Mouse (Mus musculus) kidney, postnatal 10 days (tissue): ENCODE data around the gene Tmem123.

Source experiments
- DNase-seq: peaks from one replicate; pipeline ENCODE4 v3.0.0; 2021; ENCODE audit warnings: mixed read lengths

Tmem123 gene

GRCm38 (mm10) chr9:7776940-7777339 is 13.1 kb downstream of the Tmem123 start:
- no peak for DNase-seq

- DNase-seq: peak; percentile 34
Observed at GRCm38 (mm10) chr9:7777652-7778051, 13.8 kb downstream of the Tmem123 start.

GRCm38 (mm10) chr9:7778771-7779170 is 14.9 kb downstream of the Tmem123 start:
- no peak for DNase-seq

GRCm38 (mm10) chr9:7779786-7780185 is 15.9 kb downstream of the Tmem123 start:
- no peak for DNase-seq

GRCm38 (mm10) chr9:7780250-7781150 is 16.7 kb downstream of the Tmem123 start:
- DNase-seq: no peak

- DNase-seq: no peak
Observed at GRCm38 (mm10) chr9:7783823-7784614, 20.2 kb downstream of the Tmem123 start.

- no peak for DNase-seq
Observed at GRCm38 (mm10) chr9:7784615-7785012, 20.8 kb downstream of the Tmem123 start.

- DNase-seq: no peak
Observed at GRCm38 (mm10) chr9:7785396-7785795, 21.6 kb downstream of the Tmem123 start.

GRCm38 (mm10) chr9:7786086-7786485 is 22.2 kb downstream of the Tmem123 start:
- no peak for DNase-seq

GRCm38 (mm10) chr9:7788411-7788810 is 24.6 kb downstream of the Tmem123 start:
- no peak for DNase-seq

GRCm38 (mm10) chr9:7789764-7790575 is 26.1 kb downstream of the Tmem123 start:
- no peak for DNase-seq

GRCm38 (mm10) chr9:7790580-7791084 is 26.8 kb downstream of the Tmem123 start:
- no peak for DNase-seq

- DNase-seq: peak; percentile 44
Observed at GRCm38 (mm10) chr9:7793561-7793960, 29.7 kb downstream of the Tmem123 start.

GRCm38 (mm10) chr9:7795581-7795980 is 31.7 kb downstream of the Tmem123 start:
- DNase-seq: no peak

GRCm38 (mm10) chr9:7796129-7796864 is 32.5 kb downstream of the Tmem123 start:
- DNase-seq: no peak

GRCm38 (mm10) chr9:7797542-7797941 is 33.7 kb downstream of the Tmem123 start:
- DNase-seq: no peak

GRCm38 (mm10) chr9:7798555-7798954 is 34.7 kb downstream of the Tmem123 start:
- DNase-seq: no peak

GRCm38 (mm10) chr9:7805101-7805506 is 41.3 kb downstream of the Tmem123 start:
- DNase-seq: no peak

- DNase-seq: no peak
Observed at GRCm38 (mm10) chr9:7822758-7823157, 58.9 kb downstream of the Tmem123 start.

- DNase-seq: no peak
Observed at GRCm38 (mm10) chr9:7824916-7825315, 61.1 kb downstream of the Tmem123 start.

- DNase-seq: no peak
Observed at GRCm38 (mm10) chr9:7828706-7829105, 64.9 kb downstream of the Tmem123 start.
